Mouse (Mus musculus) forebrain, embryonic 13.5 days (tissue): ENCODE data around the gene Psmd1. TPM values are rescaled to one million over a fixed set of nuclear protein-coding genes. Genes with fewer than 3 reads are reported as not detected.

Experiments used
- ATAC-seq: fragments of 200-750 bp; cut with Nextera tagmentation; 2 replicates; pipeline ENCODE4 v1.8.0; 2017
- H3K27ac ChIP-seq: fragments of 300-500 bp; sonication (generic); 2 replicates; pipeline ENCODE4 v1.5.1; 2015; ENCODE audit warnings: inconsistent platforms, mild to moderate bottlenecking, moderate library complexity
- H3K27me3 ChIP-seq: fragments of 300-500 bp; sonication (generic); 2 replicates; pipeline ENCODE4 v1.6.1; 2015; ENCODE audit warnings: mild to moderate bottlenecking, inconsistent platforms
- H3K36me3 ChIP-seq: fragments of 300-500 bp; sonication (generic); 2 replicates; pipeline ENCODE4 v1.6.1; 2015; ENCODE audit warnings: mild to moderate bottlenecking, inconsistent platforms; ENCODE audit not compliant: poor library complexity, severe bottlenecking
- H3K4me1 ChIP-seq: fragments of 300-500 bp; sonication (generic); 2 replicates; pipeline ENCODE4 v1.6.1; 2015; ENCODE audit warnings: inconsistent platforms
- H3K4me2 ChIP-seq: fragments of 300-500 bp; sonication (generic); 2 replicates; pipeline ENCODE4 v1.6.1; 2015; ENCODE audit warnings: inconsistent platforms, mild to moderate bottlenecking, moderate library complexity
- H3K4me3 ChIP-seq: fragments of 300-500 bp; sonication (generic); 2 replicates; pipeline ENCODE4 v1.5.1; 2015; ENCODE audit warnings: mild to moderate bottlenecking, inconsistent platforms
- H3K9ac ChIP-seq: fragments of 300-500 bp; sonication (generic); 2 replicates; pipeline ENCODE4 v1.6.1; 2015; ENCODE audit warnings: mild to moderate bottlenecking, inconsistent platforms
- H3K9me3 ChIP-seq: fragments of 300-500 bp; sonication (generic); replicated peaks from 2 replicates; pipeline ENCODE4 v1.6.1; 2016; ENCODE audit warnings: inconsistent platforms
- WGBS: fragments of 180-500 bp; shearing (Covaris S2); methylation state at CpG from one replicate; pipeline ENCODE4 v1.1.7; 2015; 5-methylcytosine and 5-hydroxymethylcytosine counted together
- polyA plus RNA-seq: library from polyadenylated mRNA; unstranded; fragments of >200 nt; fragmentation: Nextera tagmentation; extraction: Ambion mirVana; gene quantifications from 2 replicates; pipeline ENCODE4 v1.2.1, GENCODE M21; 2015

Gene Psmd1
- polyA plus RNA-seq, 1 experiment from 2014 or later = 182 TPM

- Histone ChIP-seq H3K9me3 (no peaks in the 10 kb centered on the region), H3K9ac (no peak overlapping the region), H3K36me3 (peaks cover 15% of the 10 kb centered on the region), H3K27me3 (no peaks in the 10 kb centered on the region), H3K4me2 (no peak overlapping the region), H3K4me3 (no peak overlapping the region), H3K27ac (no peak overlapping the region), H3K4me1 (no peaks in the 10 kb centered on the region)
- ATAC-seq = no peak
- 93% methylated on average over 1 of the region's 1 CpGs for WGBS
Observed at GRCm38 (mm10) chr1:86105054-86105453, 40.9 kb downstream of the Psmd1 start.

GRCm38 (mm10) chr1:86111779-86112178 lies 47.6 kb downstream of the Psmd1 start, which contains the start of gene Htr2b:
Htr2b (minus strand) TSS chr1:86111970.
- Histone ChIP-seq H3K4me2 (no peak within 1 kb of the TSS), H3K27ac (no peak within 1 kb of the TSS), H3K36me3 (peaks cover 4% of the 10 kb centered on the region), H3K27me3 (no peaks in the 10 kb centered on the region), H3K4me3 (no peak within 1 kb of the TSS), H3K4me1 (peaks cover 5% of the 10 kb centered on the region; the same call in 1 of the 2 replicates), H3K9me3 (no peaks in the 10 kb centered on the region), H3K9ac (no peak within 1 kb of the TSS)
- WGBS = 43% methylated on average over 6 of the region's 6 CpGs
- no peak for ATAC-seq

- H3K4me1 ChIP-seq = peaks cover 5% of the 10 kb centered on the region; the same call in 1 of the 2 replicates
- no peak overlapping the region for H3K27ac ChIP-seq
- H3K27me3 ChIP-seq = no peaks in the 10 kb centered on the region
- no peak overlapping the region for H3K4me3 ChIP-seq
- H3K36me3 ChIP-seq = peaks cover 24% of the 10 kb centered on the region
- WGBS = 96% methylated on average over 3 of the region's 3 CpGs
- H3K9ac ChIP-seq = no peak overlapping the region
- no peak overlapping the region for H3K4me2 ChIP-seq
- no peaks in the 10 kb centered on the region for H3K9me3 ChIP-seq
- ATAC-seq = no peak
Observed at GRCm38 (mm10) chr1:86114141-86114540, 50.0 kb downstream of the Psmd1 start.

- Histone ChIP-seq H3K9ac (no peak overlapping the region), H3K4me3 (no peak overlapping the region), H3K27ac (no peak overlapping the region), H3K9me3 (no peaks in the 10 kb centered on the region), H3K4me2 (no peak overlapping the region), H3K36me3 (peaks cover 58% of the 10 kb centered on the region), H3K27me3 (no peaks in the 10 kb centered on the region), H3K4me1 (no peaks in the 10 kb centered on the region)
- 87% methylated on average over 4 of the region's 4 CpGs for WGBS
- ATAC-seq = no peak
Observed at GRCm38 (mm10) chr1:86119549-86119948, 55.4 kb downstream of the Psmd1 start.

GRCm38 (mm10) chr1:86126036-86126435 lies 61.8 kb downstream of the Psmd1 start:
- no peak for ATAC-seq
- no peaks in the 10 kb centered on the region for H3K4me1 ChIP-seq
- WGBS = 97% methylated on average over 2 of the region's 2 CpGs
- H3K4me2 ChIP-seq = no peak overlapping the region
- no peak overlapping the region for H3K9ac ChIP-seq
- peaks cover 77% of the 10 kb centered on the region for H3K36me3 ChIP-seq
- H3K27ac ChIP-seq = no peak overlapping the region
- H3K4me3 ChIP-seq = no peak overlapping the region
- H3K9me3 ChIP-seq = no peaks in the 10 kb centered on the region
- no peaks in the 10 kb centered on the region for H3K27me3 ChIP-seq

GRCm38 (mm10) chr1:86133337-86133736 lies 69.2 kb downstream of the Psmd1 start, which contains the start of gene Gm21972:
Gm21972 (plus strand) TSS chr1:86133637.
- WGBS = 96% methylated on average over 4 of the region's 4 CpGs
- no peak within 1 kb of the TSS for H3K27ac ChIP-seq
- no peak within 1 kb of the TSS for H3K4me3 ChIP-seq
- no peaks in the 10 kb centered on the region for H3K4me1 ChIP-seq
- H3K4me2 ChIP-seq = no peak within 1 kb of the TSS
- H3K9ac ChIP-seq = no peak within 1 kb of the TSS
- no peaks in the 10 kb centered on the region for H3K27me3 ChIP-seq
- peaks cover 83% of the 10 kb centered on the region for H3K36me3 ChIP-seq
- ATAC-seq = no peak
- H3K9me3 ChIP-seq = no peaks in the 10 kb centered on the region

- no peak overlapping the region for H3K27ac ChIP-seq
- H3K9me3 ChIP-seq = no peaks in the 10 kb centered on the region
- H3K9ac ChIP-seq = no peak overlapping the region
- H3K4me3 ChIP-seq = no peak overlapping the region
- no peak overlapping the region for H3K4me2 ChIP-seq
- H3K27me3 ChIP-seq = no peaks in the 10 kb centered on the region
- ATAC-seq = no peak
- 88% methylated on average over 6 of the region's 6 CpGs for WGBS
- no peaks in the 10 kb centered on the region for H3K4me1 ChIP-seq
- H3K36me3 ChIP-seq = peaks cover 83% of the 10 kb centered on the region
Observed at GRCm38 (mm10) chr1:86135315-86135714, 71.1 kb downstream of the Psmd1 start.

GRCm38 (mm10) chr1:86141081-86141480 lies 76.9 kb downstream of the Psmd1 start:
- H3K27me3 ChIP-seq = no peaks in the 10 kb centered on the region
- H3K9me3 ChIP-seq = no peaks in the 10 kb centered on the region
- H3K9ac ChIP-seq = no peak overlapping the region
- H3K36me3 ChIP-seq = peaks cover 54% of the 10 kb centered on the region
- ATAC-seq = no peak
- H3K4me1 ChIP-seq = no peaks in the 10 kb centered on the region
- WGBS = 90% methylated on average over 3 of the region's 3 CpGs
- no peak overlapping the region for H3K27ac ChIP-seq
- no peak overlapping the region for H3K4me2 ChIP-seq
- H3K4me3 ChIP-seq = no peak overlapping the region

GRCm38 (mm10) chr1:86143165-86143564 lies 79.0 kb downstream of the Psmd1 start:
- no peaks in the 10 kb centered on the region for H3K9me3 ChIP-seq
- H3K4me2 ChIP-seq = no peak overlapping the region
- no peaks in the 10 kb centered on the region for H3K4me1 ChIP-seq
- 85% methylated on average over 4 of the region's 4 CpGs for WGBS
- H3K36me3 ChIP-seq = peaks cover 36% of the 10 kb centered on the region
- H3K4me3 ChIP-seq = no peak overlapping the region
- H3K9ac ChIP-seq = no peak overlapping the region
- H3K27ac ChIP-seq = no peak overlapping the region
- no peaks in the 10 kb centered on the region for H3K27me3 ChIP-seq
- no peak for ATAC-seq

GRCm38 (mm10) chr1:86144001-86144944 lies 80.1 kb downstream of the Psmd1 start:
- no peak for ATAC-seq

GRCm38 (mm10) chr1:86146293-86146692 lies 82.1 kb downstream of the Psmd1 start:
- Histone ChIP-seq H3K27me3 (no peaks in the 10 kb centered on the region), H3K4me1 (no peaks in the 10 kb centered on the region), H3K27ac (no peak overlapping the region), H3K9me3 (no peaks in the 10 kb centered on the region), H3K4me2 (no peak overlapping the region), H3K4me3 (no peak overlapping the region), H3K9ac (no peak overlapping the region), H3K36me3 (peaks cover 8% of the 10 kb centered on the region; the same call in 1 of the 2 replicates)
- 91% methylated on average over 5 of the region's 5 CpGs for WGBS
- no peak for ATAC-seq

More at GRCm38 (mm10) chr1:86144001-86144944, 80.1 kb downstream of the Psmd1 start:
- 76% methylated on average over 21 of the region's 21 CpGs for WGBS
- Histone ChIP-seq H3K27ac (no peak overlapping the region), H3K9me3 (no peaks in the 10 kb centered on the region), H3K4me2 (no peak overlapping the region), H3K4me1 (no peaks in the 10 kb centered on the region), H3K27me3 (no peaks in the 10 kb centered on the region), H3K9ac (no peak overlapping the region), H3K4me3 (no peak overlapping the region), H3K36me3 (peaks cover 25% of the 10 kb centered on the region)

- WGBS = 90% methylated on average over 5 of the region's 5 CpGs
- H3K27ac ChIP-seq = no peak overlapping the region
- H3K27me3 ChIP-seq = no peaks in the 10 kb centered on the region
- H3K4me2 ChIP-seq = no peak overlapping the region
- ATAC-seq = no peak
- no peaks in the 10 kb centered on the region for H3K4me1 ChIP-seq
- H3K4me3 ChIP-seq = no peak overlapping the region
- H3K9ac ChIP-seq = no peak overlapping the region
- no peaks in the 10 kb centered on the region for H3K9me3 ChIP-seq
- peaks cover 1% of the 10 kb centered on the region; the same call in 1 of the 2 replicates for H3K36me3 ChIP-seq
Observed at GRCm38 (mm10) chr1:86147557-86147956, 83.4 kb downstream of the Psmd1 start.
